Mouse (Mus musculus): Measurements from ENCODE around the gene Dynlt1a.
"Not testable (repeated sequence)": the region's sequence is repeated elsewhere in the genome, so short reads cannot be mapped to it uniquely, and the experiment has no call there.

Gene Dynlt1a

DNA sequence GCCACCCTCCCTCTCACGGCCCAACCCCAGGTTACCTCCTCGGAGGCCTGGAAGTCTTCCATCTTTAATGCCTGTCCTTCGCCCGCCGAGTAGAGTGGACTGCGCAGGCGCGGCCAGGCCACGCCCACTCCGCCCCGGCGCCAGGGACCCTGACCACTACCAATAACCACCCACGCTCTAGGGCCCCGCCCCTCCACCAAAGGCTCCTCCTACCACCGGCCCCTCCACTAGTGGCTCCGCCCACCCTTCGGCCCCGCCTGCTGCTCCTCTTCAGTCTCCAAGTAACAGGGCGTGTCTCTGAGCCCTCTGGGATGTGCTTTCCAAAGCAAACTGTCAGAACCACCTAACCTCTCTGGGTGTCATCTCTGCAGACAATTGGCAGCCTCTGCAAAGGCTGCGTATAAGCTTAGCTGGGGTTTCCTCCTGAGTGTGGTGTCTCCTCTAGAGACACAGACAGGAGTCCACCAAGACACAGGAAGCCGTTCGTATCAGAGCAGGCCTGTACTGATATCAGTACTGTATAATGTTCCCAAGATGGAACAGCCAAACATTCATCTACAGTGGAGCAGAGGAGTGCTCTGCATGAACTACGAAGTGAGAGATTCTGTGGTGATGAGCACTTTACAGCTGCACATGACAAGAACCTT is at the start of gene Dynlt1a:
Gene Dynlt1a, minus strand, starts transcription at position 162 of the 647 bp plus-strand sequence.
- ChIA-PET CTCF (interaction anchor here in 1 of 4 experiments (0.6 kb wide), 1 partner anchor 92 kb away, joined by 3 read pairs; no protein-coding TSS in a partner anchor), POLR2A (interaction anchor here in 1 of 4 experiments (1.0 kb wide), 1 partner anchor 189 kb away, joined by 3 read pairs; no protein-coding TSS in a partner anchor)

GRCm38 (mm10) chr17:6355256-6355655 is 38.0 kb upstream of the Dynlt1a start:
- CTCF ChIA-PET: not testable (repeated sequence)

DNA sequence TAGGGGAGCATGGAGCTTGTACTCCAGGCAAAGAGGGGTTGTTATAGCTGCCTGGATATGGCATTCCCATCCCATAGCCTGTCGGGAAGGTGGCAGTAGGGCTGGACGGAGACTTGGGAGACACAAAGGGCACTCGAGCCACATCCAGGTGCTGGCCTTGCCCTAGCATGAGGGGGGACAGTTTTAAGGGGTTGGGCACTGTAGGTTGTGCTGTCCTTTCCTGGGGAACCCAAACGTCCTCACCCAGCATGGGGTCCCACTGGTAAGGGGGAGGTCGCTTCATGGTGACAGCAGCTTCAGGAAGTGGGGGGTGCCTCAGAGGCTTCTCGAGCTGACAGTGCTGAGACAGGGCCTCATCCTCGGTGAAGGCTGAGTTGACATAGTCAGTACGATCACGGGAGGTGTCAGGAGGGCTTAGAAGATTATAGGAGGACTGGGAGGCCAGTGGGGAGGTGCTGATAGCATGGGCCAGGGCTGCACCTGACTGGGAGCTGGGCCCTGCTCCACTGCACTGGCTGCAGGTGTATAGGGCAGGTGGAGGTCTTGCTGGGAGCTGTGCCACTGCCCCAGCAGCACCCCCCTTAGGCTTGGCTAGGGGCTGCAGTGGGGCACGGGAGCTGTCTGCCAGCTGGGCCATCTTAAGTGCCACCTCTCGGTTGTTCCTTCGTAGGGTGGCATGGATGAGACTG is 25.4 kb upstream of the Dynlt1a start:
- POLR2A ChIA-PET, CTCF ChIA-PET: not testable (repeated sequence)

More at GRCm38 (mm10) chr17:6355256-6355655, 38.0 kb upstream of the Dynlt1a start:
- POLR2A ChIA-PET: not testable (repeated sequence)

DNA sequence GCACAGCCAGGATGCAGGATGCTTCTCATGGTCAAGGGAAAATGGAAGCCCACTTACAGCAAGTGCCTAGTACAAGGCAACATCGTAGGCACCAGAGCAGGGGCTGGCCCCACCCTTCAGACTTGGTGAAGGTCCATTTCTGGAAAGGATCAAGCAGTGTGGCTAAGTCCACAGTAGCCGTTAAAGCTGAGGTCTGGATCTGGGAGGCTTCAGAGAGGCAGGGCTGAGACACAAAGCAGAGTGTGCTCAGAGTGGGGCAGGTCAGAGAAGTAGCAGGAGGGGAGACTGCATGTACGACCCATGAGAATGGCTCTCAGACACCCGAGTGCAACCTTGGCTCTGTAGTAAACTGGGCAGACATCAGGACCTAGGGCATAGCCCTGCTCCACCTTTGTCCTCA is 11.7 kb upstream of the Dynlt1a start:
- POLR2A ChIA-PET, CTCF ChIA-PET: not testable (repeated sequence)

DNA sequence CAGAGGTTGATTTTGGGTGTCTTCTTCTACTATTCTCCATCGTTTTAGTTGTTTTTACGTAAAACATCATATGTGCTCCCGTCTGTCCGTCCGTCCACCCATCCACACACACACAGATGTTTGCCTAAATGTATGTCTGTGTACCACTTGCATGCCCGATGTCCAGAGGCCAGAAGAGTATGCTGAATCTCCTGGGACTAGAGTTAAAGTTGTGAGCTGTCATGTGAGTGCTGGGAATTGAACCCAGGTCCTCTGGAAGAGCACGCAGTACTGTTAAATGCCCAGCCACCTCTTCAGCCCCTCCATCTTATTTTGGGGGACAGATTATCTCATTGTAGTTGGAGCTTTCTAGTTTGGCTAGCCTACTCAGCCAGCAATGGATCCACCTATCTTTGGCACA is 10.3 kb upstream of the Dynlt1a start:
- POLR2A ChIA-PET, CTCF ChIA-PET: not testable (repeated sequence)

GRCm38 (mm10) chr17:6325543-6325942 is 8.2 kb upstream of the Dynlt1a start:
- POLR2A ChIA-PET, CTCF ChIA-PET: not testable (repeated sequence)

DNA sequence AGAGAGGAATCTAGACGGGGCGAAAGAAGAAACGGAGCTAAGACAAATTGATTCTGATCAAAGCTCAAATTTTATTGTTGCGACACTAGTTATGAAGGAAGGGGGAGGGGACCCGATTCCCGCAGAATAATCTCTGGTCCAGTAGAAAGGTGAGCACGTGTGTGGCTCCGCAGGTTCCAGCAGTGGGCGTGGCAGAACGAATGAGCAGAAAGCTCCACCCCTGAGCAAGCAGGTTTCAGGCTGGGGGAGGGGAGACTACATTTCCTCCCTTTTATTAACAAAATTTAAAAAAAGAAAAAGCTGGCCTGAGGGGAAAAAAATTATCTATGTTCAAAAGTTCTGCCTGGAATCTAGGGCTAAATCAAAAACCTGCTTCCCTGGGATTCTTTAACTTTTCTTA is 7.7 kb upstream of the Dynlt1a start:
- CTCF ChIA-PET, POLR2A ChIA-PET: not testable (repeated sequence)

DNA sequence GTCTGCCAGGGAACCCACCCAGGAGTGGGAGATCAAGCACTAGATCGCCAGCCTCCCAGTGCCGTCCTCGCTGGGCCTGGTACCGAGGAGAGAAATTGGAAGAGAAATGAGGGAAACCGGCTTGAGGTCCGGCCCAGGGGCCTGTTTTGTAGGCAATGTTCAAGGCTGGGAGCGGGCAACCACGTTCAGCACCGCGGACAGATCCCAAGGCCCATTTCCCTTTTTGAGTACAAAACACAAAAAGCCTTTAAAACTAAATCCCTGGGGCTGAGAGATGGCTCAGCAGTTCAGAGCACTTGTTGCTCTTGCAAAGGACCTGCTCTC is 4.4 kb upstream of the Dynlt1a start:
- POLR2A ChIA-PET, CTCF ChIA-PET: not testable (repeated sequence)

GRCm38 (mm10) chr17:6321081-6321777 is 3.9 kb upstream of the Dynlt1a start:
- POLR2A ChIA-PET, CTCF ChIA-PET: not testable (repeated sequence)

DNA sequence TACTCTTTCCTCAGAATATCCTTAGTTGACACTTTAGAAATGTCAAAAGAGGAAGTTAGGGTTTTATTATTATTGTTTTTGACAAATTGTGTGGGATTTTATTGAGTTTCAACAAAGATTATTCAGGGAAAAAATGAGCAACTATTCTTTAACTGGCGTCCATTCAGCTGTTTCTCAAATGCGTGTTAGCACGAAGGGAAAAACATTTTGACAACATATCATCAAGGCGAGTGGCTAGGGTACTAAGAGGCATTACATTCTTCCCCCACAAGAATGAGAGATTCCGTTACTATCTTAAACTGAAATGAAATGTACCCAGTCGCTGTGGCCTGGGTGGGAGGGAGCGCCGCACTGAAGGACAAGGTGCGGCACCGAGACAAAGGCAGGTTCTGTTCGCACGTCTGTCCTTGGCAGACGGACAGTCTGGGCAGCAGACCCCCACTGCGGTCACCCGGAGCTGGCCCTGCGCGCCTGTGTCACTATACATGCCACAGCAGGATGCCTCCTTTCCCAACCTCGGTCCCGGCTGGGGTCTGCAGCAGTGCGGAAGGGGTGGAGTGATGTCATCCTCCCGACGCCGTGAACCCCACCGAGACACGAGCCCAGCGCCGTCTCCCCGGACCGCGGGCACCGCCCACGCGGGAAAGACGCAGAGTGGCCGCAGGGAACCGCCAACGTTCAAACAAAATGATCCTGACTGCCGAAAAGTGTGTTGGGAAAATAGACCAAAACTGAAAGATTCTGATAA is 747 bp downstream of the Dynlt1a start:
- POLR2A ChIA-PET, CTCF ChIA-PET: not testable (repeated sequence)

DNA sequence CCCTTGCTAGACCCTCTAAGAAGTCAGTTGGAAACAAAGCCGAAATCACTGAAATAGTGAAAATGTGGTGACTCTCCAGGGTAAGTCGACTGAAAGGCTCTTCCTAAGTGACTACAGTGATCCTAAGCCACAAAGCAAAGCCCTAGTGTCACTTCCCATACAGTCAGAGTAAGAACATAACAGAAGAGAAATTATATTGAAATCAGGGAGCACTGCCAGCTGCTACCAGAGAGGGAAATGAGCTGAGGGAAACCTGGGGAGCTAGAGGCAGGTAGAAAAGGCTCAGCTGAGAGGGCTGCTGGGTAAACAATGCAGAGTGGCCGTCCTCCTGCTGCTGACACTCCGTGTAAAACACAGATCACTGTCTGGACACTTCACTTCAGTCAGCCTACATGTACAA is 1.6 kb downstream of the Dynlt1a start:
- POLR2A ChIA-PET, CTCF ChIA-PET: not testable (repeated sequence)

GRCm38 (mm10) chr17:6314493-6314892 is 2.8 kb downstream of the Dynlt1a start:
- CTCF ChIA-PET: interaction anchor here in 1 of 4 experiments (0.6 kb wide), 1 partner anchor 208 kb away, joined by 3 read pairs; the partner anchor contains the start of gene Tulp4
- POLR2A ChIA-PET: not testable (repeated sequence)

GRCm38 (mm10) chr17:6312755-6313154 is 4.5 kb downstream of the Dynlt1a start:
- POLR2A ChIA-PET, CTCF ChIA-PET: not testable (repeated sequence)

- POLR2A ChIA-PET: interaction anchor here in 1 of 4 experiments (0.6 kb wide), 1 partner anchor 1153 kb away, joined by 3 read pairs; no protein-coding TSS in a partner anchor
- CTCF ChIA-PET: not testable (repeated sequence)
Measured at GRCm38 (mm10) chr17:6311716-6312115, 5.6 kb downstream of the Dynlt1a start.

- POLR2A ChIA-PET, CTCF ChIA-PET: not testable (repeated sequence)
Measured at GRCm38 (mm10) chr17:6306503-6306902, 10.8 kb downstream of the Dynlt1a start.

DNA sequence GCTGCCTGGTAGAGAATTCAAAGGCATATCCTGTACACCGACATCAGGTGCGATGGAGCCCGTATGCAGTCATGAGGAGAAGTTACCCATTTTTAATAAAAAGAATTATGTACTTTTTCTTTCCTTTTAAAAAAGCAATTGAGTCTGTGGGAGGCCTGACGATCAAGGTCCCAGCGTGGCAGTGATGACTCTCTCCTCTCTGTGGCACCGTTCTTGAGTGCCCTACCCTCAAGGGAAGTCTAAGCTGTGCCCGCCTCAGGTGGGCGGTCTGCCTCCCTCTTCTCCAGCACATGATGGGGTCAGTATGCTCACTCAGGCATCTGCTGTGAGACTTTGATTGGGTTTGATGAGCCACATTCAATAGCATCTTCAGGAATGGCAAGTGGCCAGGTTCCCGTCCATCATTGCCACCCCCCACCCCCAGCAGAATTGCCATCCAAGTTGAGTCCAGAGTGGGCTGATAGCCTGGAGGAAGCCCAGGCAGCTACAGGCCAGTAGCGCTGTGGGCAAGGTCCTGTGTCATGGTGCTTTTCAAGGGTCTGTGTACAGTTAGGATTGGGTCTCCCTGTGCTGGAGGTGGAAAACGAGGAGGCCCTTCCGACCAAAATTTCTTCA is 11.5 kb downstream of the Dynlt1a start:
- CTCF ChIA-PET, POLR2A ChIA-PET: not testable (repeated sequence)

- CTCF ChIA-PET, POLR2A ChIA-PET: not testable (repeated sequence)
Measured at GRCm38 (mm10) chr17:6304891-6305290, 12.4 kb downstream of the Dynlt1a start.

DNA sequence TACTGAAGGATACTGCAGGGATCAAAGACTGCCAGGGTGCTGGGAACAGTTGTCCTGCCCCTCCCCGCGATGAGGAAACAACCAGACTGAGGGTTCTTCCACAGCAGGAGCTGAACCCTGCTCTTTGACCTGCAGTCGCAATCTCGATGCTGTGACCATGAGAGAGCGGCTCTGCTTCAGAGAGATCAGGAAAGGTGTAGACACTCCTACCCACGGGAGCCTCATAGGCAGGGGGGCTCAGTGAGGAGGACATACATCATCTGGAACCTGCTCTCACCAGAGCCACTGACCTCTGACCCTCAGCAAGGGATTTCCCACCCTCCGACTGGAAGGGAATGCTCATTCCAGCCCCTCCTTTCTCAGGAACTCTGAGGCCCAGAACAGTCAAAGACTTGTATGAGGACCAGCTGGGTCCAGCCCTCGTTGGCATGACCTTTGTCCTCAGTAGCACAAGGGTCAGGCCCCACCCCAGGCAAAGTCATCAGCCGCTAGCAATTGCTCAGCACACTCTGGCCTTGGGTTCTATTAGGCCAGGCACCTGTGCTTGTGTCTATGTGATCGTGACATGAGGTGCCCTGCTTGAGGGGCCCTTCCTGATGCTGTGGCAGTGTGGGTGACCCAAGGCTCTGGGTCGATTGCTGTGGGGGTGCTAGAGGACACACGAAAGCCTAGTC is 17.0 kb downstream of the Dynlt1a start:
- CTCF ChIA-PET, POLR2A ChIA-PET: not testable (repeated sequence)

DNA sequence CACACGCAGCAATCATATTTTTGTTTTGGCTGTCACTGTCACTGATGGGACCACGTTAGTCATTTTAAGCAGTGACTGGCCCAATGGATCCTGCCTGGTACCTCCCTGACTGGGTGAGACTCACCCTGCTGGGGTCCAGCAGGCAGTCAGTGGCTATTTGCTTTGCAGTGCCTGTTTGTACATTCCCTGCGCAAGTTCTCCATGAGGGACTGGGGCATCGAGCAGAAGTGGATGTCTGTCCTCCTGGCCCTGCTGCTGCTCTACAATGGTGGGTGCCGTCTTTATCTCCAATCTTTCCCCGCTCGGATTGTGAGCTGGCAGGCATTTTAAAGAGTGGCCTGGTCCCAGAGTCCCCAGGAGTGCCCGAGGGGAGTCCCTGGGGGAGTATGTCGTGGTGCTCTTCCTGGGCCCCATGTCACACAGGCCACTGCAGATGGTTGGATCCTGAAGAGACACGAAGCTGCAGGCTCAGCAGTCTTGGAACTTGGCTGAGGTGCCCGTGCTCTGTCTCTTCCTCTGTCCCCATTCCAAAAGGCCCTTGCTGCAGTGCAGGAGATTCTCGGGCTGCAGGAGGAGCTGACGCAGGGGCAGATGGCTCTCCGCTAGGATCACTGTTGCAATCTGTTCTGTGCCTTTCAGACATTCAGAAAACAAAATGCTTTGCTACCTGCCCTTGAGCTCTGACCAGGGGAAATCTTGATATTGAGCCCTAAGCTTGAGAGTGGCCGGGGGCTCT is 20.1 kb downstream of the Dynlt1a start:
- CTCF ChIA-PET, POLR2A ChIA-PET: not testable (repeated sequence)

All from embryonic stem cell, embryonic (primary cell).